Mouse (Mus musculus) heart, embryonic 15.5 days (tissue): ENCODE data around the gene Scrt2. TPM values are rescaled to one million over a fixed set of nuclear protein-coding genes. Genes with fewer than 3 reads are reported as not detected.

Source experiments
- ATAC-seq: fragments of 200-750 bp; cut with Nextera tagmentation; replicated peaks from 2 replicates; pipeline ENCODE4 v1.8.0; 2017; ENCODE audit warnings: low read depth, moderate TSS enrichment; ENCODE audit not compliant: insufficient number of reproducible peaks, insufficient read depth, low FRiP score
- H3K27ac ChIP-seq: fragments of 300-500 bp; sonication (generic); 2 replicates; pipeline ENCODE4 v1.5.1; 2015; ENCODE audit warnings: mild to moderate bottlenecking, inconsistent platforms
- H3K27me3 ChIP-seq: fragments of 300-500 bp; sonication (generic); 2 replicates; pipeline ENCODE4 v1.6.1; 2015; ENCODE audit warnings: inconsistent platforms
- H3K36me3 ChIP-seq: fragments of 300-500 bp; sonication (generic); 2 replicates; pipeline ENCODE4 v1.6.1; 2015; ENCODE audit warnings: mild to moderate bottlenecking, inconsistent platforms
- H3K4me1 ChIP-seq: fragments of 300-500 bp; sonication (generic); replicated peaks from 2 replicates; pipeline ENCODE4 v1.6.1; 2015; ENCODE audit warnings: inconsistent platforms
- H3K4me2 ChIP-seq: fragments of 300-500 bp; sonication (generic); 2 replicates; pipeline ENCODE4 v1.6.1; 2015; ENCODE audit warnings: inconsistent platforms, mild to moderate bottlenecking, moderate library complexity
- H3K4me3 ChIP-seq: fragments of 300-500 bp; sonication (generic); 2 replicates; pipeline ENCODE4 v1.5.1; 2015; ENCODE audit warnings: mild to moderate bottlenecking, inconsistent platforms
- H3K9ac ChIP-seq: fragments of 300-500 bp; sonication (generic); 2 replicates; pipeline ENCODE4 v1.6.1; 2015; ENCODE audit warnings: mild to moderate bottlenecking, inconsistent platforms
- H3K9me3 ChIP-seq: fragments of 300-500 bp; sonication (generic); replicated peaks from 2 replicates; pipeline ENCODE4 v1.6.1; 2016; ENCODE audit warnings: inconsistent platforms
- WGBS: fragments of 180-500 bp; shearing (Covaris S2); methylation state at CpG from one replicate; pipeline ENCODE4 v1.1.7; 2015; ENCODE audit warnings: mixed read lengths; 5-methylcytosine and 5-hydroxymethylcytosine counted together
- polyA plus RNA-seq: library from polyadenylated mRNA; unstranded; fragments of >200 nt; fragmentation: Nextera tagmentation; extraction: Ambion mirVana; gene quantifications from 2 replicates; pipeline ENCODE4 v1.2.1, GENCODE M21; 2015

The Scrt2 gene
- polyA plus RNA-seq, 1 experiment from 2014 or later, result not detected

DNA sequence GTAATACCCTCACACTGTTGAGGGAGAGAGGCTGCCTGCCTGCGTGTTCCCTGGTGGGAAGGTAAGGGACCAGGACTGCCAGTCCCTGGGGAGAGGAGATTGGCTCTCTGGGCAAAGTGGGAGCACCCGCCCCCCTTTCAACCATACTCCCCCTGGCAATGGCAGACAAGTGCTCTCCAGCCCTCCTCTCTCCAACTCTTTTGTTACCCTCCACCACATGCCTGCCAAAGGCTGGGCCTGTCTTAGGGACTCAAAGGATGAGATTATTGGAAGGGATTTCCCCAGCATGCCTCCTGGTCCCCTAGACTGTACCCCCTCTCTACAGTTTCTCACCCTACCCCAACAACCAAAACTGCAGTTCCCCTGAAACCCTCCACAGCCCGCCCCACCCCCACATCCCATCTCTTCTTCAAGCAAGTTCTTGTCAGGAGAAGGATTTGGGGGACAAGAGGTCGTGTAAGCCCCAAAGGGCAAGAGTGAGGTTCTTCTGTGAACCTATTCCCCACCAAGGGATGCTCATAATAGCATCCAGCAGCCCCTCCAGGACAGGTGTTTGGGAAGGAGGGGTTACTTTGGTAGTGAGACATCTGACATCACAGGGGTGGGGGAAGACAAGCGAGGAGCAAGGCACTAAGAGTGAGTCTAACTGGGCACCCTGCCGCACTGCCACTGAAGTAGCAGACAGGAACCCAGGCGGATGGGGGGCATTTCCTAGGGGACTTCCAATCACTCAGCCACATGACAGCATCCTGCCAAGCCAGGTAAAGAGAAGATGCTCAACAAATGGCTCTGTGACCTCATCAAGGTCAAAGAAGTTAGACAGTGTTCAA lies 1.3 kb downstream of the Scrt2 start:
- peak overlapping the region; percentile 70 for H3K4me2 ChIP-seq
- H3K27ac ChIP-seq, result no peak overlapping the region
- no peaks in the 10 kb centered on the region for H3K9me3 ChIP-seq
- H3K27me3 ChIP-seq, result peaks cover 77% of the 10 kb centered on the region
- WGBS, result 22% methylated on average over 7 of the region's 7 CpGs
- no peaks in the 10 kb centered on the region for H3K36me3 ChIP-seq
- H3K9ac ChIP-seq, result no peak overlapping the region
- H3K4me1 ChIP-seq, result peaks cover 29% of the 10 kb centered on the region
- ATAC-seq, result no peak
- peak overlapping the region; percentile 42; the same call in 1 of the 2 replicates for H3K4me3 ChIP-seq

- 57% methylated on average over 4 of the region's 4 CpGs for WGBS
- peaks cover 70% of the 10 kb centered on the region for H3K27me3 ChIP-seq
- no peak overlapping the region for H3K9ac ChIP-seq
- H3K9me3 ChIP-seq, result no peaks in the 10 kb centered on the region
- H3K4me3 ChIP-seq, result no peak overlapping the region
- no peak overlapping the region for H3K27ac ChIP-seq
- peaks cover 33% of the 10 kb centered on the region for H3K4me1 ChIP-seq
- no peak overlapping the region for H3K4me2 ChIP-seq
- H3K36me3 ChIP-seq, result no peaks in the 10 kb centered on the region
- ATAC-seq, result no peak
Measured at GRCm38 (mm10) chr2:152083411-152083810, 2.1 kb downstream of the Scrt2 start.

- no peaks in the 10 kb centered on the region for H3K36me3 ChIP-seq
- H3K27me3 ChIP-seq, result peaks cover 61% of the 10 kb centered on the region
- 49% methylated on average over 6 of the region's 6 CpGs for WGBS
- no peak overlapping the region for H3K9ac ChIP-seq
- no peak overlapping the region for H3K4me2 ChIP-seq
- no peak for ATAC-seq
- H3K4me3 ChIP-seq, result no peak overlapping the region
- H3K4me1 ChIP-seq, result peaks cover 33% of the 10 kb centered on the region
- no peak overlapping the region for H3K27ac ChIP-seq
- H3K9me3 ChIP-seq, result no peaks in the 10 kb centered on the region
Measured at GRCm38 (mm10) chr2:152084298-152084697, 3.0 kb downstream of the Scrt2 start.

GRCm38 (mm10) chr2:152085414-152085813 lies 4.1 kb downstream of the Scrt2 start:
- H3K4me1 ChIP-seq, result peaks cover 33% of the 10 kb centered on the region
- H3K9ac ChIP-seq, result no peak overlapping the region
- H3K27me3 ChIP-seq, result peaks cover 51% of the 10 kb centered on the region
- 57% methylated on average over 6 of the region's 6 CpGs for WGBS
- H3K4me3 ChIP-seq, result no peak overlapping the region
- ATAC-seq, result no peak
- H3K4me2 ChIP-seq, result no peak overlapping the region
- no peaks in the 10 kb centered on the region for H3K9me3 ChIP-seq
- H3K36me3 ChIP-seq, result no peaks in the 10 kb centered on the region
- no peak overlapping the region for H3K27ac ChIP-seq

DNA sequence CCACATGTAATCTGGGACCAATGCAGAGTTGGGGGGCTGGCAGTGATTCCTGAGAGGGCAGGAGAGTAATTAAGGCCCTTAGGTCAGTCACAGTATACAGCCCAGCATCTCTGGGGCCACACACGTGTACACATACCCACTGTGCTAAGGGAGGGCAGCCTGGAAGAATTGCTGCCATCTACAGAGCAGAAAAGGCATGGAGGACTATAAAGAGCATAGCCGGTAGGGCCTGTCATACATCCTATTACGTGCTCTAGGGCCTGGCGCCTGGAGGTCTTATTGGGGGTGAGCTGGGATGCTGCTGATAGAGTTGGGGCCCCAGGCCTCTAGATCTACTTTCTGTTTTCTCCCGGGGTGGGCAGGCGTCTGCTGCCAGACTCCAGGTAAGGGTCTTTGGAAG lies 5.1 kb downstream of the Scrt2 start:
- Histone ChIP-seq H3K9ac (no peak overlapping the region), H3K4me3 (no peak overlapping the region), H3K4me2 (no peak overlapping the region), H3K4me1 (peaks cover 25% of the 10 kb centered on the region), H3K27ac (no peak overlapping the region), H3K9me3 (no peaks in the 10 kb centered on the region), H3K27me3 (peaks cover 52% of the 10 kb centered on the region), H3K36me3 (no peaks in the 10 kb centered on the region)
- no peak for ATAC-seq
- WGBS, result 75% methylated on average over 6 of the region's 6 CpGs

DNA sequence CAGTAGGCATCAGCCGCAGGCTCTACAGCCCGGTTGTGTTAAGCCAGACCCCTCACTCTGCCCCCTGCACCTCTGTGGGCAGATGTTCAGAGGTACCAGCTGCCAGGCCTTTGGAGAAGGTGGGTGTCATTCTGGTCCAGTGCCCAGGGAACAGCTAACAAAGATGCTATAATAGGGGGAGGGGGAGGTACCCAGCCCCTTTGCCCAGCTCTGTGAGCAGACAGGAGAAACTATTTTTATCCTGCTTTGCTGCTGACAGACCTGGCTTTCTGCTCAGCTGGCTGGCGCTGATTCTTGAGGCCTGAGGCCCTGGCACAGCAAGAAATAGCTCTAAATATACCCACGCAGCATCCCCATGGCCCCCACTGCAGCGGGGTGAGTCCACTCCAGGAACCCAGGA lies 5.8 kb downstream of the Scrt2 start:
- Histone ChIP-seq H3K27ac (peak overlapping the region; percentile 73), H3K36me3 (no peaks in the 10 kb centered on the region), H3K9ac (no peak overlapping the region), H3K4me3 (no peak overlapping the region), H3K4me2 (no peak overlapping the region), H3K9me3 (no peaks in the 10 kb centered on the region), H3K4me1 (peaks cover 21% of the 10 kb centered on the region), H3K27me3 (peaks cover 54% of the 10 kb centered on the region)
- no peak; the same call in 1 of the 2 replicates for ATAC-seq
- 62% methylated on average over 5 of the region's 5 CpGs for WGBS

GRCm38 (mm10) chr2:152089078-152089477 lies 7.7 kb downstream of the Scrt2 start:
- WGBS, result 15% methylated on average over 4 of the region's 4 CpGs
- H3K27me3 ChIP-seq, result peaks cover 54% of the 10 kb centered on the region
- H3K36me3 ChIP-seq, result no peaks in the 10 kb centered on the region
- ATAC-seq, result no peak
- no peak overlapping the region for H3K4me3 ChIP-seq
- no peaks in the 10 kb centered on the region for H3K9me3 ChIP-seq
- no peak overlapping the region for H3K4me2 ChIP-seq
- H3K27ac ChIP-seq, result no peak overlapping the region
- peaks cover 29% of the 10 kb centered on the region for H3K4me1 ChIP-seq
- H3K9ac ChIP-seq, result no peak overlapping the region

DNA sequence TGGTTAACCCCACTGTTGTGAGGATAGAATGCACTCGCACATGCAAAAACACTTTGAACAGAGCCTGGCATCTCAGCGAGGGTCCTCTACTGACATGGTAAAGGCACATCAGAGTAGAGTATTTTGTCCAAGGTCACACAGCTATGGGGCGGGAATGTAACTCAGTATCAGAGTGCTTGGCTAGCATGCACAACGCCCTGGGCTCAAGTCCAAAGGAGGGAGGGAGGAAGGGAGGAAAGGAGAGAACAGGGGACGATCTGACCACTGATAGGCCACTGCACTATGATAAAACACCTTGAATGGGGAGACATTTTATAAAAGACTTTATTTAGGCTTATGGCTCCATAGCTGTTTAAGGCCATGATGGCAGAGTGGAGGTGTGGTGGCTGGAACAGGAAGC lies 8.3 kb downstream of the Scrt2 start:
- H3K4me1 ChIP-seq, result peaks cover 29% of the 10 kb centered on the region
- H3K9ac ChIP-seq, result no peak overlapping the region
- H3K27ac ChIP-seq, result no peak overlapping the region
- no peak overlapping the region for H3K4me3 ChIP-seq
- no peaks in the 10 kb centered on the region for H3K9me3 ChIP-seq
- H3K4me2 ChIP-seq, result no peak overlapping the region
- no peak for ATAC-seq
- 65% methylated on average over 5 of the region's 5 CpGs for WGBS
- no peaks in the 10 kb centered on the region for H3K36me3 ChIP-seq
- peaks cover 54% of the 10 kb centered on the region for H3K27me3 ChIP-seq

DNA sequence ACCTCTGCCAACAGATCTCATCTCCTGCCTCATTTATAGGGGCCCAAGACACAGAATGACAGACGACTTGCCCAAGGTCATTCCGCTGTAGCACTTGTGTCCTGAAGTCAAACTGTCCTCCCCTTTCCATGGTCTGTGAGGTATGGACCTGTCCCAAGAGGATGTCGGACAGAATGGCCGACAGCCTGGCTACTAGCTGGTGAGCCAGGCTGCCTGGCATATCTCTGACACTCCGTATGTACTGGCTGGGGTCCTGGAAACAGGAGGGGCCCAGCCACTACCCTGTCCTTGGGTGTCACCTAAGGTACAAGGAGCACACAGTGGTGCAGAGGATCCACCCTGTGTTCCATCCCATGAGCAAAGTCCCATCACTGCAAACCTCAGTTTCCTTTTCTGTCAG lies 9.2 kb downstream of the Scrt2 start:
- H3K9me3 ChIP-seq, result no peaks in the 10 kb centered on the region
- H3K27ac ChIP-seq, result no peak overlapping the region
- H3K4me2 ChIP-seq, result no peak overlapping the region
- no peaks in the 10 kb centered on the region for H3K36me3 ChIP-seq
- peaks cover 36% of the 10 kb centered on the region for H3K4me1 ChIP-seq
- 78% methylated on average over 5 of the region's 5 CpGs for WGBS
- H3K27me3 ChIP-seq, result peaks cover 54% of the 10 kb centered on the region
- no peak overlapping the region for H3K9ac ChIP-seq
- H3K4me3 ChIP-seq, result no peak overlapping the region
- ATAC-seq, result no peak

- 40% methylated on average over 12 of the region's 12 CpGs for WGBS
- Histone ChIP-seq H3K9ac (no peak overlapping the region), H3K4me2 (no peak overlapping the region), H3K36me3 (no peaks in the 10 kb centered on the region), H3K4me1 (peaks cover 36% of the 10 kb centered on the region), H3K4me3 (no peak overlapping the region), H3K9me3 (no peaks in the 10 kb centered on the region), H3K27ac (no peak overlapping the region), H3K27me3 (peaks cover 62% of the 10 kb centered on the region)
- no peak for ATAC-seq
Measured at GRCm38 (mm10) chr2:152091342-152092056, 10.2 kb downstream of the Scrt2 start.

GRCm38 (mm10) chr2:152092927-152093326 lies 11.6 kb downstream of the Scrt2 start:
- H3K4me2 ChIP-seq, result peak overlapping the region; percentile 82
- no peak overlapping the region for H3K27ac ChIP-seq
- H3K27me3 ChIP-seq, result peaks cover 74% of the 10 kb centered on the region
- peak; percentile 47; the same call in 1 of the 2 replicates for ATAC-seq
- no peaks in the 10 kb centered on the region for H3K36me3 ChIP-seq
- H3K9me3 ChIP-seq, result no peaks in the 10 kb centered on the region
- 0 out of 2 replicates have a peak overlapping the region, but pooled peaks have one; percentile 31 for H3K9ac ChIP-seq
- H3K4me3 ChIP-seq, result peak overlapping the region; percentile 50
- H3K4me1 ChIP-seq, result peaks cover 21% of the 10 kb centered on the region
- 3% methylated on average over 43 of the region's 45 CpGs for WGBS
